Mouse (Mus musculus) thymus, postnatal 25 days (tissue): ENCODE measurements around the gene Vmn1r75.

Source experiments
- DNase-seq: peaks from one replicate; pipeline ENCODE4 v3.0.0; 2022

The Vmn1r75 gene

DNA sequence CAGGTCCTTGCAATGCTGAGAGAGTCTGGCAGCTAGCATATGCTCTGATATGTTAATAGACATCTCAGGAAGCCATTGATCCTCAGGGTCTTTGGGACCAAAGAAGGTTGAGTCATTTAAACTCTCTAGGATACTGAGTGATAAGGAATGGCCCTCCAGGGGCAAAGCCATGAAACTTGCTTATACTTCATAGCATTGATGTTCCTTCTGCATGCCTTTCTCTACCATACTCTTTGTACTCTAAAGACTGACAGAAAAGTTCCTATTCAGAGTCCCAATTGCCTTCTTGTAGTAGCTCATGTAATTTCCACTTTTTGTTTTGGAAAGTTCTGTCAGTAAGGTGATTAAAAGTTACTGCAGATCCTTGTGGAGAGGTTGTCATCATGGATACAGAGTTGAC lies at the start of gene Vmn1r75:
Gene Vmn1r75, plus strand, starts transcription at position 301 of the 400 bp plus-strand sequence.
- DNase-seq: no peak

GRCm38 (mm10) chr7:11833680-11834079 lies 40.8 kb upstream of the Vmn1r75 start, which contains the start of gene Vmn1r74:
Gene Vmn1r74 (plus strand): TSS chr7:11833980.
- no peak for DNase-seq
